Mouse (Mus musculus) liver, embryonic 15.5 days (tissue): Measurements from ENCODE around the gene Kcng4. TPM values are rescaled to one million over a fixed set of nuclear protein-coding genes. Genes with fewer than 3 reads are reported as not detected.
A peak's percentile ranks its signal among the peaks of the same experiment; 100 is the strongest.

Experiments used
- ATAC-seq: fragments of 200-750 bp; cut with Nextera tagmentation; 2 replicates; pipeline ENCODE4 v1.8.0; 2017; ENCODE audit warnings: moderate number of reproducible peaks, mild to moderate bottlenecking, moderate library complexity; ENCODE audit not compliant: insufficient read depth
- H3K27ac ChIP-seq: fragments of 300-500 bp; sonication (generic); replicated peaks from 2 replicates; pipeline ENCODE4 v1.5.1; 2015; ENCODE audit warnings: mild to moderate bottlenecking, inconsistent platforms
- H3K27me3 ChIP-seq: fragments of 300-500 bp; sonication (generic); 2 replicates; pipeline ENCODE4 v1.6.1; 2015; ENCODE audit warnings: mild to moderate bottlenecking, inconsistent platforms
- H3K36me3 ChIP-seq: fragments of 300-500 bp; sonication (generic); replicated peaks from 2 replicates; pipeline ENCODE4 v1.6.1; 2015; ENCODE audit warnings: moderate library complexity, mild to moderate bottlenecking, inconsistent platforms
- H3K4me1 ChIP-seq: fragments of 300-500 bp; sonication (generic); replicated peaks from 2 replicates; pipeline ENCODE4 v1.6.1; 2015; ENCODE audit warnings: inconsistent platforms
- H3K4me2 ChIP-seq: fragments of 300-500 bp; sonication (generic); 2 replicates; pipeline ENCODE4 v1.6.1; 2015; ENCODE audit warnings: moderate library complexity, mild to moderate bottlenecking, inconsistent platforms
- H3K4me3 ChIP-seq: fragments of 300-500 bp; sonication (generic); replicated peaks from 2 replicates; pipeline ENCODE4 v1.5.1; 2015; ENCODE audit warnings: mild to moderate bottlenecking, inconsistent platforms
- H3K9ac ChIP-seq: fragments of 300-500 bp; sonication (generic); 2 replicates; pipeline ENCODE4 v1.6.1; 2015; ENCODE audit warnings: moderate library complexity, mild to moderate bottlenecking, inconsistent platforms
- H3K9me3 ChIP-seq: fragments of 300-500 bp; sonication (generic); replicated peaks from 2 replicates; pipeline ENCODE4 v1.6.1; 2016; ENCODE audit warnings: inconsistent platforms
- WGBS: fragments of 180-500 bp; shearing (Covaris S2); methylation state at CpG from one replicate; pipeline ENCODE4 v1.1.7; 2015; ENCODE audit warnings: mixed read lengths; ENCODE audit not compliant: insufficient replicate concordance; 5-methylcytosine and 5-hydroxymethylcytosine counted together
- polyA plus RNA-seq: library from polyadenylated mRNA; unstranded; fragments of >200 nt; fragmentation: Nextera tagmentation; extraction: Ambion mirVana; gene quantifications from 2 replicates; pipeline ENCODE4 v1.2.1, GENCODE M21; 2015

Gene Kcng4
- polyA plus RNA-seq, 1 experiment from 2014 or later = not detected

DNA sequence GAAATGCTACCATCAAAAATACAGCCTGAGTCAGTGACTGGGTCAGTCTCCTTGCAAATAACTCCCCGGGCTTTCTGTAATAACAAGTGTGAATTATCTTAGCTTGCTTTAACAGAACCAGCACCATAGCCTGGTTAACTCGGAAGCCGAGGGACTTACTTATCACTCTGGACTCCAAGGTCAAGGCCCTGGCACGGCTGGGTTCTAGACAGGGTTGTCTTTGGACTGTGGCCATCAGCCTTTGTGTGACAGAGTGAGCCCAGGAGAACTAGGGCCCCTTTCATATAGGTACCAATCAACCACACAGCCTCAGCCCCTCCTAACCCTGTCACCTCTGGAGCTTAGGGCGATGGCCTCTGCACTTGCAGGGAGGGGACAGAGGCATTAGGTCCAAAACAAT lies 5.6 kb upstream of the Kcng4 start:
- Histone ChIP-seq H3K36me3 (no peaks in the 10 kb centered on the region), H3K9ac (no peak overlapping the region), H3K27me3 (peaks cover 7% of the 10 kb centered on the region), H3K4me2 (no peak overlapping the region), H3K27ac (no peak overlapping the region), H3K4me3 (no peak overlapping the region), H3K4me1 (no peaks in the 10 kb centered on the region), H3K9me3 (no peaks in the 10 kb centered on the region)
- ATAC-seq = no peak
- 49% methylated on average over 5 of the region's 5 CpGs for WGBS

DNA sequence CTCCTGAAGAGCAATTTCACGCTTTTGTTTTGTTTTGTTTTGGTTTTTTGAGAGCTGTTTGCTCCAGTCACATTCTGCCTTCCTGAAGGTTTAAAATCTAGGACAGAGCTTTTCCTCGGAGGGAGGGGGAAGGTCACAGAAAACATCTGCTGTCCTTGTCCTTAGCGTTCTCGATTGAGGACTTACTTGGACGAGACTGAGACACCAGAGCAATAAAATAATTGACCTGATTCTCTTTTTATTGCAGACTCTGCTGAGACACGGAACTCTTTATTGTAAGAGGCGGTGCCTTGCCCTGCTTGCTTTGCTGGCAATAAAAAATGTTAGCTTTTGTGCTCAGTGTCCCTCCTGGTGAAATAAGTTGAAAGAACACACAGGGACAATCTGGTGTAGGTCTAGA lies 4.3 kb upstream of the Kcng4 start:
- Histone ChIP-seq H3K27me3 (peaks cover 19% of the 10 kb centered on the region), H3K4me2 (no peak overlapping the region), H3K4me1 (no peaks in the 10 kb centered on the region), H3K27ac (no peak overlapping the region), H3K9me3 (no peaks in the 10 kb centered on the region), H3K36me3 (no peaks in the 10 kb centered on the region), H3K4me3 (no peak overlapping the region), H3K9ac (no peak overlapping the region)
- no peak for ATAC-seq
- WGBS = 45% methylated on average over 7 of the region's 7 CpGs

DNA sequence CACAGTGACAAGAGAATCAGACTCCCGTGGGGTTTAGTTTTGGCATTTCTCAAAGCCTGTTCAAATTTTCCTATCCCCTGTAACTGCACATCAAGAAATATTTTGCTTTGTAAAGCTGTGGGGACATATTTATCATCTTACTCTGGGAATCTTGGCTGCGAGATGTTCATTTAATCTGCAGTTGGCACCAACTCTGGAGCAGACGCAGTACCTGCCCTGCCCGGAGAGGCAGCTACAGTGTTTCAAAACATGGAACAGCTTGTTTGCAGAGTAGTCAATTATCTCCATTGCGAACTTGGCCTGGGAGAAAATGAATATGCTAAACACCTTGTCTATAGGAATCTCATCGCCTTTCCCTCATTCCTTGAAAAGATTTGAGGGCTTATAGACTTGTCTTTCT lies 2.8 kb upstream of the Kcng4 start:
- 68% methylated on average over 6 of the region's 6 CpGs for WGBS
- no peaks in the 10 kb centered on the region for H3K4me1 ChIP-seq

DNA sequence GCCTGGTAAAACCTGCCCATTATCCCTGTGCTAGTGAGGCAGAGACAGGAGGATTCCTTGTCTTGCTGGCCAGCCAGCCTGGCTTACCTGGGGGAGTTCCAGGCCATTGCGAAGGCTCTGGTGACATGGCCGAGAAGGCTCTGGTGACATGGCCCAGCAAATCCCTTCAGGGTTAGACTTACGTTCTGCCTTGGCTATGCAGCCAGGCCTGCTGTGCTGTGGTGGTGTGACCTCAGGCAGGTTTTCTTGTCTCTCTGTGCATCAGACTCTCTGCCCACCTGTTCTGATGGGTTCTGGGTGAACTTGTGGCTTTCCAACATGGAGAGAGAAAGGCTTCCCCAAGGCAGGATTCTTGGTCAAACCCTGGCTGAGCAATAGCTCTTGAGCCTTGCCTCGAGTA lies 1.9 kb upstream of the Kcng4 start:
- Histone ChIP-seq H3K4me1 (no peaks in the 10 kb centered on the region), H3K27ac (no peak overlapping the region), H3K4me3 (no peak overlapping the region), H3K36me3 (no peaks in the 10 kb centered on the region), H3K27me3 (peaks cover 44% of the 10 kb centered on the region), H3K9me3 (no peaks in the 10 kb centered on the region), H3K9ac (no peak overlapping the region), H3K4me2 (no peak overlapping the region)
- ATAC-seq = no peak
- WGBS = 58% methylated on average over 4 of the region's 4 CpGs

More for the DNA sequence above, 2.8 kb upstream of the Kcng4 start:
- no peak overlapping the region for H3K4me2 ChIP-seq
- ATAC-seq = no peak
- H3K9ac ChIP-seq = no peak overlapping the region
- H3K27ac ChIP-seq = no peak overlapping the region
- no peaks in the 10 kb centered on the region for H3K9me3 ChIP-seq
- no peaks in the 10 kb centered on the region for H3K36me3 ChIP-seq
- H3K27me3 ChIP-seq = peaks cover 35% of the 10 kb centered on the region
- no peak overlapping the region for H3K4me3 ChIP-seq

DNA sequence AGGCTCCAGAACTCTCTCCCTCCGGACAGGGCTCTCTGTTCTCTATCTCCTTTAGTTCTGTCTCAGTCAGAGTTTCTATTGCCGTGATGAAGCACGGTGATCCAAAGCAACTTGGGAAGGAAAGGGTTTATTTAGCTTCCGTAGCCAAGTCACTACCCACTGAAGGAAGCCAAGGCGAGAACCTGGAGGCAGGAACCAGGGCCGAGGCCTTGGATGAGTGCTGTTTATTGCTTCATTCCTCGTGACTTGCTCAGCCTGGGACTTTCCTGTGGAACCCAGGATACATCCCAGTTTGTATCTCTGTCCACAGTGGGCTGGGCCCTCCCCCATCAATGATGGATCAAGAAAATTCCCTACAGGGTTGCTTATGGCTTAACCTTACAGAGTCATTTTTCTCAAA lies 1.3 kb upstream of the Kcng4 start:
- H3K9ac ChIP-seq = no peak overlapping the region
- H3K4me3 ChIP-seq = no peak overlapping the region
- no peaks in the 10 kb centered on the region for H3K4me1 ChIP-seq
- H3K4me2 ChIP-seq = no peak overlapping the region
- peaks cover 48% of the 10 kb centered on the region for H3K27me3 ChIP-seq
- no peak for ATAC-seq
- no peaks in the 10 kb centered on the region for H3K9me3 ChIP-seq
- 45% methylated on average over 7 of the region's 7 CpGs for WGBS
- H3K36me3 ChIP-seq = no peaks in the 10 kb centered on the region
- no peak overlapping the region for H3K27ac ChIP-seq

DNA sequence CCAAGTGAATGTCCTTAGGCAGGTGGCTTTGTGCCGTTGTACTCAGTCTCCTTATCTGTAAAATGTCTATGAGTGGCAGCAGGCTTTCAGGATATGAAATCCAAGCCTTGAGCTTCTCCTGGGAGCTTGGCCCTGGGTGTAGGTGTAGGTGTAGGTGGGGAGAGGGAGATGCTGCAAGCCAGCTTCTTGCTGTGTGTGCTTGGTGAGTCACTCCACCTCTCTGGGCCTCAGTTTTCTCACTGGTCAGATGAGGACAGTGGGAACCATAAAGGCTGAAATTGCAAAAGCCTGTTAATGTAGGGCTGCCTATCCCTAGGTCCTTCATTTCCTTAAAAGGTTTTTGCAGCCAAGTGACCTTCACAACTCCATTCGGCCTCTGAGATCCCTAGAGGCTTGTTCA lies 478 bp upstream of the Kcng4 start:
- peaks cover 52% of the 10 kb centered on the region for H3K27me3 ChIP-seq
- no peak overlapping the region for H3K9ac ChIP-seq
- 27% methylated on average over 2 of the region's 2 CpGs for WGBS
- no peaks in the 10 kb centered on the region for H3K4me1 ChIP-seq
- no peaks in the 10 kb centered on the region for H3K9me3 ChIP-seq
- H3K4me3 ChIP-seq = no peak overlapping the region
- no peak overlapping the region for H3K27ac ChIP-seq
- ATAC-seq = no peak
- no peak overlapping the region for H3K4me2 ChIP-seq
- no peaks in the 10 kb centered on the region for H3K36me3 ChIP-seq

DNA sequence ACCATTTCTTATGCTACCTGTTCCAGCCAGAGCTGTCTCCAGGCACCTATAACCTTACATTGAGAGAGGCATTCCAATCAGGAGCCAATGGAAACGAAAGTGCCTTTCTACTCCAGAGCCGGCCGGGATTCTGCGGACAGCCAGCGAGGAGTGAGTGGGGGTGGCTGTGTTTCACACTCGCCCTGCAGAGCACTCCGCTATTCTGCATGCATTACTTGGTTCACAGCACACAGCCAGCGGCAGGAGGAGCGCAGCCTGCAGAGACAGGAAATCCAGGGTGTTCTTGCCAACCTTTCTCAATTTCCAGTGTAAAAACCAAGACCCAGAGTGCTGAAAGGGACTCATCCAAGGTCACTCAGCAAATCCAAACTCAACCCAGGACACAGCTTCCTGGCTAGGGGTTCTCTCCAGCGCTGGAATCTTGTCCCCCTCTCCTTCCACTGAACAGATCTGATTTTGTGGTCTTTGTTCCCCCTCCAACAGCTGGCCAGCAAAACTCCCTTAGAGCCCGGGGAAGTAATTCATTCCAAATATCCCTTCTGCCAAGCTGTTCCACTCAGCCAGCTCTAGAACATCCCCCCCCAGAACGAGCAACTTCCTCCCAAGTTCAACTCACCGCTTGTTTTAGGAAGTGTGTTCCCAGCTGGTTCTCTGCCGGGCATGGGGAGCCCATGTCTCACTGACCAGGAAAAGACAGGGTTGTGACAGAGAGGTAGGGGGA lies 704 bp downstream of the Kcng4 start:
- Histone ChIP-seq H3K27me3 (peaks cover 55% of the 10 kb centered on the region), H3K9ac (no peak overlapping the region), H3K9me3 (no peaks in the 10 kb centered on the region), H3K4me3 (no peak overlapping the region), H3K4me1 (no peaks in the 10 kb centered on the region), H3K36me3 (no peaks in the 10 kb centered on the region), H3K27ac (no peak overlapping the region), H3K4me2 (no peak overlapping the region)
- WGBS = 27% methylated on average over 14 of the region's 14 CpGs
- no peak for ATAC-seq

DNA sequence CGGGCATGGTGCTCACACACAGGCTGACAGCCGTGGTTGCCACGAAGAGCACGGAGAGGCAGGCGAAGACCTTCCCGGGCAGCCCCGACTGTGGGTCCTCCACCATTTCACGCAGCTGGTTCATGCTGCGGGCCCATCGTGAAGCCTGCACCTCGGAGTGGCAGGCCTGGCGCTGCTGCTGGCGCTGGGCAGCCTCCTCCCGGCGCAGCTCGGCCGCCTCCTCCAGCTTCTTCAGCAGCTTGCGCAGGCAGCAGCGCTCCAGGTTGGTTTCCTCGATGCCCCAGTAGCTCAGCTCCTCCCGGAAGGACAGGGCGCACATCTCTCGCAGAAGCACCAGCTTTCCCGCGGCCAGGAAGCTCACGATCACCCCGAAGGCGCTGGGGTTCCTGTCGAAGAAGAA lies 2.6 kb downstream of the Kcng4 start:
- no peak overlapping the region for H3K4me3 ChIP-seq
- no peak overlapping the region for H3K27ac ChIP-seq
- H3K4me1 ChIP-seq = no peaks in the 10 kb centered on the region
- WGBS = 39% methylated on average over 29 of the region's 29 CpGs
- no peak for ATAC-seq
- no peaks in the 10 kb centered on the region for H3K9me3 ChIP-seq
- no peak overlapping the region for H3K4me2 ChIP-seq
- H3K36me3 ChIP-seq = no peaks in the 10 kb centered on the region
- no peak overlapping the region for H3K9ac ChIP-seq
- H3K27me3 ChIP-seq = peaks cover 55% of the 10 kb centered on the region

DNA sequence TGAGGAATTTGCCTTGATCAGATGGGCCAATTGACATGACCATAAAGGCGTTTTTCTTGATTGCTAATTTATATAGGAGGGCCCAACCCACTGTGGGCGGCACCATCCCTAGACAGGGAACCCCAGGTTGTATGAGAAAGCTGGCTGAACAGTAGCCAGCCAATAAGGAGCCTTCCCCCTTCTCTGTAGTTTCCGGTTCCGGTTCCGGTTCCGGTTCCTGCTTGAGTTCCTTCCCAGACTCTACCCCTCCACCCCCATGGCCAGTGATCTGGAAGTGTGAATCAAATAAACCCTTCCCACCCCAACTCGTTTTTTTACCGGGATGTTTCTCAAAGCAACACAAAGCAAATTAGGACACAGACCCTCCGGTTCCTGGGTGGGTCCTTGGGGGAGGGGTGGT lies 3.2 kb downstream of the Kcng4 start:
- H3K4me1 ChIP-seq = peaks cover 5% of the 10 kb centered on the region
- peaks cover 52% of the 10 kb centered on the region for H3K27me3 ChIP-seq
- H3K4me2 ChIP-seq = no peak overlapping the region
- no peak overlapping the region for H3K9ac ChIP-seq
- H3K27ac ChIP-seq = no peak overlapping the region
- no peak overlapping the region for H3K4me3 ChIP-seq
- no peaks in the 10 kb centered on the region for H3K36me3 ChIP-seq
- 68% methylated on average over 9 of the region's 9 CpGs for WGBS
- H3K9me3 ChIP-seq = no peaks in the 10 kb centered on the region
- no peak for ATAC-seq

DNA sequence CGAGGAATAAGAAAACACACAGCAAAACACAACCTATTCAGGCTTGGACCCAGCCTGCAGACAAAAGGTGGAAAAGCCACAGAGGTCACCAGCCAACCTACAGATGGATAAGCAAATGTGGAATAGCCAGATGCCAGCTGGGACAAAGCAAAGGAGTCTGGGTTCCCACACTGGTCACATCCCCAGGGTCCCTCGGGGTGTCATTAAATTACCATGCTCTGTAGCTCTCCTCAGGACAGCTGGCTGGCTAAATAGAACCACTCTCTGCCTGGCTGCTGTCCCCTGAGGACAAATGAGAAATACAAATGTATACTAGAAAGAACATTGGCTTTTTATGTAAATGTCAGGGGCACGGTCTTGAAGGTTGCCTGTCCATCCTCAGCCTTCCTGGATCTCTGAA lies 4.6 kb downstream of the Kcng4 start:
- Histone ChIP-seq H3K9ac (no peak overlapping the region), H3K4me1 (peaks cover 8% of the 10 kb centered on the region), H3K36me3 (no peaks in the 10 kb centered on the region), H3K27ac (no peak overlapping the region), H3K9me3 (no peaks in the 10 kb centered on the region), H3K4me2 (no peak overlapping the region), H3K27me3 (peaks cover 46% of the 10 kb centered on the region), H3K4me3 (no peak overlapping the region)
- 36% methylated on average over 3 of the region's 3 CpGs for WGBS
- no peak for ATAC-seq

DNA sequence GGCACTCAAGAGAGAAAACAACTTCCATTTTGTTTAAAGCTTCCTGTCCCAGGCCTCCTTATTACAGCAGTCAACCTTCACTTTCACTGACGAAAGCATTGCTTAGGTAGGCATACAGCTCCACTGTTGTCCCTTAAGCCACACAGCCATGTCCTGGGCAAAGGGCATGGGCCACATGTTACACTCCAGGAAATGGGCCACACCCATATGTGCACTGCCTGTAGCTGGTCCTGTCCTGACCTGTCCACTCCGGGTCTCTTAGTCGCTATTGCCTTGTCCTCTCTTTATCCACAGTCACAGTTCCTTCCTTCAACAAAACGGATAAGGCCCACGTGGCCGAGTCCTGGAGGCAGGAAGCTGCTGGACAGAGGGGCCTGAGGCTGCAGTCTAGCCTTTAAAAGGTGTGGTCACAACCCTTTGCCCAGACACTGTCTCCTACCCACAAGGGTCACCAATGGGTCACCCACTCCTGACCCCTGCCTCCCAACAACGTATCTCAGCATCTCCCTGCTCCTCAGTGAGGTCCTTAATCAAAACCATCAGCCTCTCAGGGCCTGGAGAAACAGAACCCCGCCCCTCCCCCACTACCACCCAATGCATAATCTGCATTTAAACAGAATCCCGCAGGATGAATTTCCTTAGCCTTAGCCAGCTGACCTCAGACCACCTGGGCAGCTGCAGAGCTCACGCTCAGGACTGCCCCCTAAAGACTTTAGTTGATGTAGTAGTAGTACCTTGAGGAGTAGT lies 7.7 kb downstream of the Kcng4 start:
- H3K27me3 ChIP-seq = peaks cover 16% of the 10 kb centered on the region
- H3K4me2 ChIP-seq = no peak overlapping the region
- WGBS = 28% methylated on average over 10 of the region's 10 CpGs
- H3K9ac ChIP-seq = no peak overlapping the region
- peaks cover 8% of the 10 kb centered on the region for H3K4me1 ChIP-seq
- H3K27ac ChIP-seq = no peak overlapping the region
- no peaks in the 10 kb centered on the region for H3K36me3 ChIP-seq
- H3K9me3 ChIP-seq = no peaks in the 10 kb centered on the region
- peak; percentile 54; the same call in 1 of the 2 replicates for ATAC-seq
- H3K4me3 ChIP-seq = no peak overlapping the region
